Mouse (Mus musculus) thymus, adult 2 months (tissue): ENCODE measurements around the gene Ccdc61. TPM values are rescaled to one million over a fixed set of nuclear protein-coding genes. Genes with fewer than 3 reads are reported as not detected.

Source experiments
- DNase-seq: peaks from one replicate; pipeline ENCODE4 v3.0.0; 2021
- H3K27ac ChIP-seq: fragments of 200-500 bp; 2 replicates; pipeline ENCODE4 v1.5.1; 2012; ENCODE audit warnings: low read length, control low read depth; ENCODE audit not compliant: control insufficient read depth, insufficient read depth
- H3K27me3 ChIP-seq: fragments of 200-500 bp; 2 replicates; pipeline ENCODE4 v1.6.1; 2012; ENCODE audit warnings: mild to moderate bottlenecking, low read length, moderate library complexity, mixed read lengths; ENCODE audit not compliant: control insufficient read depth, insufficient read depth
- H3K36me3 ChIP-seq: fragments of 200-500 bp; 2 replicates; pipeline ENCODE4 v1.6.1; 2012; ENCODE audit warnings: mild to moderate bottlenecking, low read length, moderate library complexity; ENCODE audit not compliant: control insufficient read depth, insufficient read depth
- H3K4me1 ChIP-seq: fragments of 200-500 bp; replicated peaks from 2 replicates; pipeline ENCODE4 v1.6.1; 2012; ENCODE audit warnings: low read length; ENCODE audit not compliant: control insufficient read depth, insufficient read depth
- H3K4me3 ChIP-seq: fragments of 200-500 bp; 2 replicates; pipeline ENCODE4 v1.5.1; 2012; ENCODE audit warnings: mild to moderate bottlenecking, low read length, control low read depth, moderate library complexity; ENCODE audit not compliant: control insufficient read depth, insufficient read depth
- CTCF ChIP-seq: fragments of 200-500 bp; IDR thresholded peaks from 2 replicates; pipeline ENCODE4 v1.5.1; 2012; ENCODE audit warnings: mild to moderate bottlenecking, control low read depth, low read length, moderate library complexity, borderline replicate concordance; ENCODE audit not compliant: control insufficient read depth, poor library complexity, insufficient read depth; ENCODE audit errors: extremely low read depth
- POLR2A ChIP-seq: fragments of 200-500 bp; IDR thresholded peaks from 2 replicates; pipeline ENCODE4 v1.6.1; 2012; ENCODE audit warnings: mild to moderate bottlenecking, low read length, control low read depth, moderate library complexity; ENCODE audit not compliant: control insufficient read depth, poor library complexity, insufficient read depth; ENCODE audit errors: extremely low read depth
- WGBS: fragments of 180-500 bp; shearing (Covaris S2); methylation state at CpG from one replicate; pipeline ENCODE4 v1.1.7; 2018; 5-methylcytosine and 5-hydroxymethylcytosine counted together
- polyA plus RNA-seq: library from polyadenylated mRNA; depleted of rRNA; stranded (reverse); fragments of >200 nt; gene quantifications from 2 replicates; pipeline ENCODE4 v1.2.3, GENCODE M21; 2012

Ccdc61 gene
- polyA plus RNA-seq, 1 experiment = 56.5 TPM

GRCm38 (mm10) chr7:18949781-18950522, 39.7 kb upstream of the Ccdc61 start:
- Histone ChIP-seq H3K4me3 (no peak overlapping the region), H3K27ac (no peak overlapping the region), H3K36me3 (no peaks in the 10 kb centered on the region), H3K27me3 (no peaks in the 10 kb centered on the region), H3K4me1 (peaks cover 2% of the 10 kb centered on the region)
- no peak for DNase-seq
- 48% methylated on average over 12 of the region's 12 CpGs for WGBS
- TF ChIP-seq POLR2A (no peak), CTCF (no peak)

GRCm38 (mm10) chr7:18948151-18948550, 37.9 kb upstream of the Ccdc61 start:
- no peak for TF ChIP-seq POLR2A
- no peak for TF ChIP-seq CTCF
- H3K27ac ChIP-seq = no peak overlapping the region
- no peak overlapping the region for H3K4me3 ChIP-seq
- WGBS = 73% methylated on average over 6 of the region's 6 CpGs
- H3K36me3 ChIP-seq = no peaks in the 10 kb centered on the region
- peaks cover 2% of the 10 kb centered on the region for H3K4me1 ChIP-seq
- no peak for DNase-seq
- no peaks in the 10 kb centered on the region for H3K27me3 ChIP-seq

- H3K4me1 ChIP-seq = no peaks in the 10 kb centered on the region
- no peaks in the 10 kb centered on the region for H3K27me3 ChIP-seq
- no peaks in the 10 kb centered on the region for H3K36me3 ChIP-seq
- DNase-seq = no peak
- no peak for TF ChIP-seq POLR2A
- no peak for TF ChIP-seq CTCF
- no peak overlapping the region for H3K27ac ChIP-seq
- H3K4me3 ChIP-seq = no peak overlapping the region
- 86% methylated on average over 9 of the region's 9 CpGs for WGBS
Observed at GRCm38 (mm10) chr7:18942815-18943214, 32.6 kb upstream of the Ccdc61 start.

- H3K36me3 ChIP-seq = no peaks in the 10 kb centered on the region
- TF ChIP-seq CTCF (no peak), POLR2A (no peak)
- no peak overlapping the region for H3K27ac ChIP-seq
- 84% methylated on average over 1 of the region's 1 CpGs for WGBS
- H3K27me3 ChIP-seq = no peaks in the 10 kb centered on the region
- no peak for DNase-seq
- H3K4me3 ChIP-seq = no peak overlapping the region
- no peaks in the 10 kb centered on the region for H3K4me1 ChIP-seq
Observed at GRCm38 (mm10) chr7:18942376-18942775, 32.2 kb upstream of the Ccdc61 start.

- H3K4me1 ChIP-seq = peaks cover 3% of the 10 kb centered on the region
- 11% methylated on average over 3 of the region's 3 CpGs for WGBS
- H3K27ac ChIP-seq = no peak overlapping the region
- no peak for DNase-seq
- H3K4me3 ChIP-seq = no peak overlapping the region
- H3K36me3 ChIP-seq = no peaks in the 10 kb centered on the region
- peaks cover 16% of the 10 kb centered on the region for H3K27me3 ChIP-seq
- no peak for TF ChIP-seq CTCF
- no peak for TF ChIP-seq POLR2A
Observed at GRCm38 (mm10) chr7:18927759-18928158, 17.5 kb upstream of the Ccdc61 start.

- H3K4me3 ChIP-seq = no peak overlapping the region
- peaks cover 3% of the 10 kb centered on the region for H3K4me1 ChIP-seq
- H3K36me3 ChIP-seq = no peaks in the 10 kb centered on the region
- no peak overlapping the region for H3K27ac ChIP-seq
- TF ChIP-seq CTCF (no peak), POLR2A (no peak)
- WGBS = 59% methylated on average over 6 of the region's 6 CpGs
- peaks cover 16% of the 10 kb centered on the region for H3K27me3 ChIP-seq
- no peak for DNase-seq
Observed at GRCm38 (mm10) chr7:18926911-18927310, 16.7 kb upstream of the Ccdc61 start.
